Mouse (Mus musculus) kidney, embryonic 15.5 days (tissue): ENCODE measurements around the gene Rabl6. TPM values are rescaled to one million over a fixed set of nuclear protein-coding genes. Genes with fewer than 3 reads are reported as not detected.

Experiments used
- polyA plus RNA-seq: library from polyadenylated mRNA; unstranded; fragments of >200 nt; fragmentation: Nextera tagmentation; extraction: Ambion mirVana; gene quantifications from 2 replicates; pipeline ENCODE4 v1.2.1, GENCODE M21; 2015

Rabl6 gene
- polyA plus RNA-seq, 1 experiment from 2014 or later: 74.7 TPM

Other genes starting within 250 kb of the Rabl6 start
- gene Uap1l1, start 242.8 kb downstream of the Rabl6 start, polyA plus RNA-seq: 24.9 and 27.3 TPM in 2 replicates
- 40.4 and 42.7 TPM in 2 replicates for gene Sapcd2, start 236.2 kb downstream of the Rabl6 start, polyA plus RNA-seq
- gene Entpd2, start 212.6 kb downstream of the Rabl6 start, polyA plus RNA-seq: 4.5 and 4.6 TPM in 2 replicates
- 41.3 and 52.5 TPM in 2 replicates for gene Npdc1, start 209.2 kb downstream of the Rabl6 start, polyA plus RNA-seq
- 0.08 and 0.18 TPM in 2 replicates for gene Fut7, start 185.3 kb downstream of the Rabl6 start, polyA plus RNA-seq
- gene Abca2, start 179.8 kb downstream of the Rabl6 start, polyA plus RNA-seq: 11.0 and 11.1 TPM in 2 replicates
- 3.6 and 3.9 TPM in 2 replicates for gene Clic3, start 151.7 kb downstream of the Rabl6 start, polyA plus RNA-seq
- gene Paxx, start 147.4 kb downstream of the Rabl6 start, polyA plus RNA-seq: 30.4 and 31.8 TPM in 2 replicates
- gene Ptgds, start 138.5 kb downstream of the Rabl6 start, polyA plus RNA-seq: 1.6 and 2.2 TPM in 2 replicates
- gene Lcn12, start 114.6 kb downstream of the Rabl6 start, polyA plus RNA-seq: not detected in 2 replicates
- gene Fbxw5, start 107.8 kb downstream of the Rabl6 start, polyA plus RNA-seq: 85.1 and 96.1 TPM in 2 replicates
- 6.3 and 7.8 TPM in 2 replicates for gene C8g, start 106.8 kb downstream of the Rabl6 start, polyA plus RNA-seq
- gene Traf2, start 61.6 kb downstream of the Rabl6 start, polyA plus RNA-seq: 36.0 and 37.3 TPM in 2 replicates
- gene Edf1, start 50.7 kb downstream of the Rabl6 start, polyA plus RNA-seq: 373 and 392 TPM in 2 replicates
- 8.4 and 10.1 TPM in 2 replicates for gene Mamdc4, start 33.7 kb downstream of the Rabl6 start, polyA plus RNA-seq
- gene Phpt1, start 33.3 kb downstream of the Rabl6 start, polyA plus RNA-seq: 184 and 197 TPM in 2 replicates
- gene Ajm1, start 26.8 kb downstream of the Rabl6 start, polyA plus RNA-seq: 0.15 and 0.21 TPM in 2 replicates
- gene Ccdc183, start 9.2 kb upstream of the Rabl6 start, polyA plus RNA-seq: 0.12 and 0.27 TPM in 2 replicates
- 31.6 and 32.4 TPM in 2 replicates for gene Tmem141, start 13.5 kb upstream of the Rabl6 start, polyA plus RNA-seq
- 3.3 and 4.2 TPM in 2 replicates for gene Fcna, start 19.5 kb upstream of the Rabl6 start, polyA plus RNA-seq
- gene Lcn8, start 44.6 kb upstream of the Rabl6 start, polyA plus RNA-seq: not detected in 2 replicates
- gene Lcn5, start 49.4 kb upstream of the Rabl6 start, polyA plus RNA-seq: not detected in 2 replicates
- gene Lcn6, start 68.3 kb upstream of the Rabl6 start, polyA plus RNA-seq: not detected in 2 replicates
- not detected in 2 replicates for gene Lcn10, start 74.2 kb upstream of the Rabl6 start, polyA plus RNA-seq
- gene Obp2a, start 91.5 kb upstream of the Rabl6 start, polyA plus RNA-seq: 0.23 TPM in 1 of 2 replicates, not detected in the other
- gene Bmyc, start 98.2 kb upstream of the Rabl6 start, polyA plus RNA-seq: 91.2 and 95.1 TPM in 2 replicates
- gene Obp2b, start 128.5 kb upstream of the Rabl6 start, polyA plus RNA-seq: not detected in 2 replicates
- gene Lcn3, start 157.0 kb upstream of the Rabl6 start, polyA plus RNA-seq: not detected in 2 replicates
- gene Lcn11, start 168.5 kb upstream of the Rabl6 start, polyA plus RNA-seq: not detected in 2 replicates
- gene Gm13539, start 173.7 kb upstream of the Rabl6 start, polyA plus RNA-seq: not detected in 2 replicates
- not detected in 2 replicates for gene Glt6d1, start 207.3 kb upstream of the Rabl6 start, polyA plus RNA-seq
- gene Lcn9, start 214.6 kb upstream of the Rabl6 start, polyA plus RNA-seq: not detected in 2 replicates
- not detected in 2 replicates for gene Sohlh1, start 238.7 kb upstream of the Rabl6 start, polyA plus RNA-seq